Mouse (Mus musculus): ENCODE results near the gene Atxn7l3b.
"Not testable (repeated sequence)": the region's sequence is repeated elsewhere in the genome, so short reads cannot be mapped to it uniquely, and the experiment has no call there.

Atxn7l3b gene

GRCm38 (mm10) chr10:112928452-112929221, at the start of gene Atxn7l3b:
Gene Atxn7l3b (minus strand): TSS chr10:112929001.
- peak; percentile 87 for DNase-seq (ENCODE audit: low read depth, low spot score)

GRCm38 (mm10) chr10:112977586-112977985, 48.8 kb upstream of the Atxn7l3b start:
- DNase-seq (ENCODE audit: low read depth, low spot score), result peak; percentile 60

DNA sequence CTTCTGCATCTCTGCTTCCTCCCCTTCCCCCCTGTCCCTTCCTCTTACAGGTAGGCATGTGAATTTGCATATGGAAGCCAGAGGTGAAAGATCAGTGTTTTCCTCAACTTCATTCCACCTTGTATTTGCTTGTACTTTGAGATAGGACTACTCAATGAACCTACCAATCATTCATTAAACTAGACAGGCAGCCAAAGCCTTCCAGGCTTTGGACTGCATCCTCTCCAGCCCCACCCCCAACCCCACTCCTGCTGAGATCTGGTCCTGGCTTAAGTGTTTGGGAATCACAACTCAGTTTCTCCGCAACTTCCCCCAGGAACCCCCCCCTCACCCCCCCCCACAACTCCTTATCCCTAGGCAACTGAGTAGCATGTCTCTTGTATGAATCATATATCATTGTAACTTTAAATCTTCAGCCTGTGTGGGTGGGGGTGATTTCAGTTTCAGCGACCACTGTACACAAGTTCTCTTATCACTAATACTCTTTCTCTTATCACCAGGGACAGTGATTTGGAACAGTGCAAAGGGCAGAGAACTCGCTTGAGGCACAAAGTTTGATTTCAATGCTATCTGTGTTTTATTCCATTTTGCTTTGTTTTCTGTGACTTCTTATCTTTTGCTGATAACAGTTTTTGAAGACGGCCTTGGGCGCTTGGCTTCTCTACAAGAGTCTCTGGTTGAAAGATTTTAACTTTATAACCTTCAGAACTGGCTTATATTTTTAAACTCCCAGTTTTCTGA, 44.7 kb upstream of the Atxn7l3b start:
- DNase-seq (ENCODE audit: low read depth, low spot score), result no peak

DNA sequence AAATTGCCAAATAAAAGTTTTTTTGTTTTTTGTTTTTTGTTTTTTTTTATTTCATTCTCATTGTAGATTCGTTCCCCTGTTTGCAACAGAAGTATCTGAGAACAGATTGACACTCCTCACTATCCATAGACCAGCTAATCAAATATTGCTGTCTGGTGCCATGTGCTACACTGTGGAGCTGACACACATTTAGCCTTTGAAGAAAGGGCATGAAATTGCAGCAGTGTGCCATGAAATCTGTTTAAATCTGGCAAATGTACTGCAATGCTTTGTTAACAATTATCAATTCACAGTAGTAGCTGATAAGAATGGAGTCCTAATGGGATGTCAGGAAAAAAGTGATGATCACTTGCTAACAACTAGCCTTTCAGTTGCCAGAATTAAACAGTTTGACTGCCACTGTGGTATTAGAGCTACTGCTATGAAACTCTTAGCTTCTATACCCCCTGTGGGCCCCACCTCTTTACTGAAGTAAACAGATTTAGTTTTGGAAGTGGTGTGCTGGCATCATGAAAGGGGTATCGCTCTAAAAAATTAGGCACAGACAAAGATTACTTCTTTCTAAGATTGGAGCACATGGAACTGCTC, 41.3 kb upstream of the Atxn7l3b start:
- DNase-seq (ENCODE audit: low read depth, low spot score), result no peak

- DNase-seq (ENCODE audit: low read depth, low spot score), result no peak
These were observed 38.8 kb upstream of the Atxn7l3b start for GRCm38 (mm10) chr10:112967578-112967977.

- not testable (repeated sequence) for DNase-seq (ENCODE audit: low read depth, low spot score)
These were observed 33.4 kb upstream of the Atxn7l3b start for GRCm38 (mm10) chr10:112962216-112962615.

GRCm38 (mm10) chr10:112954140-112954539, 25.3 kb upstream of the Atxn7l3b start:
- DNase-seq (ENCODE audit: low read depth, low spot score), result no peak

DNA sequence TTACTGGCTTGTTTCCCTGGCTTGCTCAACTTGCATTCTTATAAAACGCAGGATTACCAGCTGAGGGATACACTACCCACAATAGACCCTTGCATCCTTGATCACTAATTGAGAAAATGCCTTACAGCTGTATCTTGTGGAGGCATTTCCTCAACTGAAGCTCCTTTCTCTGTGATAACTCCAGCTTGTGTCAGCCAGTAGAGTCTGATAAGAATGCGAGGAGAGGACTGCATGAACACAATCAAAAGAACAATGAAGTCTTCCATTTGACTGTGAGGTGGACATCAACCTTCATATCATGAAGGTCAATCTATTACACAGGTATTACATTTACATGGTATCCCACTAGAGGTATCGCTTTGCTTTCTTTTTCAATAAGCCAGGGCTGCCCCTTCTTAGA, 19.7 kb upstream of the Atxn7l3b start:
- no peak for DNase-seq (ENCODE audit: low read depth, low spot score)

DNA sequence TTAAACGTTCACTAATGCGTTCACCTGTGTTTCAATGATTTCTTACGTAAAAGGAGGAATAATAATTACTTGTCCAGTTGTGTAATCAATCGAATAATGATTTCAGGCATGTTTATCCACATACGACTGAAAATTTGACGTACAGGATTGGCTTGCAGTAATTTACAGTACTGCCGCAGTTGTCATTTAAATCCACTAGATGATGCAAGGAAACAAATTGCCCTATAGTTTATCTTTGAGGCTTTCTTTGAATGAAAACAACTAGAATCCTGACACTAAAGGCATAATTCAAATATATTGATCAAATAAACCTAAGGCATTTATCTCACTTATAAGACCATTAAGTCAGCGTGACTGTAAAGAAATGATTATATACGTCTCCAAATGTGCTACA, 418 bp upstream of the Atxn7l3b start:
- DNase-seq (ENCODE audit: low read depth, low spot score), result no peak

DNA sequence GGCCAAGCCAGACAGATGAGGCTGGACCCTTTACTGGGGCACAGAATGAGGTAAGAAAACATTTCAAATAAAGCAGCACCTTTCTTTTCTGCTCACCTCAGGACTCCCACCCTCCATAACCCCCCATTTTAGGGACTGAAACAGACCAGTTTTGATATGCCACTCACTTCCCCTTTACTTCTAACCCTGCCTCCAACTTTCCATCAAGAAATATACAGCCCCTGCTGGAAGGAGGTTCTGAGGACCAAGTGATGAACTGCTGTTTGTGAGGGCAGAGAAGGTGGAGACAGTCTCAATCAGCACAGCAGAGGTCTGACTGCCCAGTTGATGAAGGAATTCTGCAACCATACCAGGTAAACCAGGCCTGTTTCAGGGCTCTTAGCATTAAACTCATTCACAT, 1.8 kb downstream of the Atxn7l3b start:
- DNase-seq (ENCODE audit: low read depth, low spot score), result peak; percentile 9

GRCm38 (mm10) chr10:112926271-112926670, 2.5 kb downstream of the Atxn7l3b start:
- DNase-seq (ENCODE audit: low read depth, low spot score), result peak; percentile 1

DNA sequence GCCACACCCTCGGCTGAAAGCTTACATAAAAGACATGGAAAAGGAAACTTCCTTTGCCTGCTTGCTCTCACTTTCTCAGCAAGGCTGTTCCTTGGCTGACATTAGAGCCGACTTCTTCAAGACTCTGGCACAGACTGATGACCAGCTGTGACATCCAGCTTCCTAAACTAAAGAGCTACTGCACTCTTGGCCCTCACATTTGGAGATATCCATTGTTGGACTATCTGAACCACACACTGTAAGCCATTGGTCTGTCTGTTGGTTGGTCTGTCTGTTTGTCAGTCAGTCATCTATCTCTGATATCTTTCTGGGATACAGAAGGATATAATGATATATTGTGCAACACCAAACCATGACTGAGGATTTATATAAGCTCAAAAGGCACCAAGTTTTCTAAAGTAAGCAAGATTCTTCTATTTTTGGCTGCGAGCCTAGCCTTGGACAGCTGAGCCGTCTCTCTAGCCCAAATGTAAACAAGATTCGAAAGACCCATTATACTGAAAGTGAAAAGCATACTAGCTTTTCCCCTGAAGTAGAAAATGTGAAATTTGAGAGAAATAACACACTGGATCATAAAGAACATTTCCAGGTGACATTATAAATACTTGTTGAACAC, 12.1 kb downstream of the Atxn7l3b start:
- DNase-seq (ENCODE audit: low read depth, low spot score), result peak; percentile 55

DNA sequence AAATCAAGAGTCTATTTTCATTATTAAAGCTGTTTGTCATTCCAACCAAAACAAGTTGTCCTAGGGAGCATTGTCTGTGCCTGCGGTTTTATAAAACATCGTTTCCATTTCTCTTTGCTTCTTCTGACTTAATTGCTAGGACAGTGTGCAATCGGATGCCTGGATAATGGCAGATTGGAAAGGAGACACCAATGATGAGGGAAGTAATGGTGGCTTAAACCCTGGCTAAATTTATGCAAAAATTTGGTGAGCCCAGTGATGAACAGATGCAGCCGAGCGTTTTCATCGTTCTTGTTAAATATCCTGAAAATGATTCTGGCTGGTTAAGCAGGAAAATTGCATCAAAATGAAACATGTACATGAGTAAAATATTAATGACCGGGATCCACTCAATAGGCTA, 28.6 kb downstream of the Atxn7l3b start:
- no peak for DNase-seq (ENCODE audit: low read depth, low spot score)

GRCm38 (mm10) chr10:112899796-112900195, 29.0 kb downstream of the Atxn7l3b start:
- no peak for DNase-seq (ENCODE audit: low read depth, low spot score)

DNA sequence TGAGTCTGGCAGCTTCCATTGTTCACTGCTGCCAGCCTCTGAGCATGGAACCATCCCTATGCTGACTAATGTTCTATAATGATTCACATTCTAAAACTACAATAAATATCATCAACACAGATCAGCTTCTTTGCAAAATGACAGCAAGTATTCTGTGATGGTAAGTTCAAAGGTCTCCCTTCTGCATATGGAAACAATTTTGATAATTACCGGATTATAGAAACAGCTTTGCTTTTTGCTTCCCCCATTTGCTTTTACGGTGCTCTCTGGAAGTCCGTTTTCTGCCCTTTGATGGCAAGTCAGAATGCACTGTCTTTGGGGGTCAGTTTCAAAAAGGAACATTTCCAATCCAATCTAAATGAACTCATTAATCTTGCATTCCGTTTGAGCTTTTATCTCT, 32.2 kb downstream of the Atxn7l3b start:
- peak; percentile 48 for DNase-seq (ENCODE audit: low read depth, low spot score)

- no peak for DNase-seq (ENCODE audit: low read depth, low spot score)
These were observed 35.1 kb downstream of the Atxn7l3b start for GRCm38 (mm10) chr10:112893622-112894252.

DNA sequence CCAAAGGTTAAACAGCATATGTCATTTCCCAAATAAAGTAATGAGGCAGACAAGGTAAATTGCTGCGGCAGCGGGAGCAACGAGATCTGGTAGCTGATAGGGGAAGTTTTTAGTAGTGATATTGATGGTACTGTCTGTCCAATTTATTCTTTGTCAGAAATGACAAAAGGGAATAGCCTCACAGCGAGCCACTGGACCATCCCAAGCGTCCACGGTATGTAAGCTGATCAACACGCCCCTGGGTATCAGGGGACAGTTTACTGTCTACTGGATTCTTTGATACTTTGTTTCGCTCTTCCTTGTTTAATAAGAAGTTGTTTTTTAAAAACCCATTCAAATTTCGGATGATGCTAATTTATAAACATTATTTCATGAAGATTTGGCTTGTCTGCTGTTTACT, 44.7 kb downstream of the Atxn7l3b start:
- DNase-seq (ENCODE audit: low read depth, low spot score), result no peak

GRCm38 (mm10) chr10:112883688-112884004, 45.2 kb downstream of the Atxn7l3b start:
- no peak for DNase-seq (ENCODE audit: low read depth, low spot score)

- DNase-seq (ENCODE audit: low read depth, low spot score), result peak; percentile 74
These were observed 45.8 kb downstream of the Atxn7l3b start for GRCm38 (mm10) chr10:112882789-112883687.

- no peak for DNase-seq (ENCODE audit: low read depth, low spot score)
These were observed 46.7 kb downstream of the Atxn7l3b start for GRCm38 (mm10) chr10:112882149-112882548.
